In genomic region chr19:33159192-33159591, GRCm38 (mm10) we compare ENCODE assay signal across 30 mouse cellular contexts.
"Had no signal": no experiment of that assay in that cellular context is flagged by ENCODE, and none has a peak within 500 bp of the region (broad histone marks: within the 10 kb centered on the region; RNA-seq: fewer than 3 reads in every experiment).

No protein-coding gene starts in this region.

- H3K9ac ChIP-seq: limb, embryonic 12.5 days; limb, embryonic 13.5 days; limb, embryonic 15.5 days; liver, embryonic 12.5 days; liver, embryonic 13.5 days; liver, embryonic 14.5 days; liver, embryonic 15.5 days; liver, postnatal 0 days; lung, embryonic 14.5 days; lung, embryonic 15.5 days; midbrain, embryonic 12.5 days; midbrain, embryonic 13.5 days; midbrain, embryonic 15.5 days had no signal

- H3K27me3 ChIP-seq: limb, embryonic 12.5 days; limb, embryonic 13.5 days; limb, embryonic 15.5 days; liver, embryonic 12.5 days; liver, embryonic 13.5 days; liver, embryonic 15.5 days; lung, embryonic 15.5 days; megakaryocyte, embryonic 14.5 days; midbrain, embryonic 12.5 days; midbrain, embryonic 13.5 days; midbrain, embryonic 15.5 days had no signal

- H3K4me3 ChIP-seq: limb, embryonic 10.5 days; limb, embryonic 12.5 days; limb, embryonic 13.5 days; limb, embryonic 15.5 days; liver, embryonic 12.5 days; liver, embryonic 13.5 days; liver, embryonic 15.5 days; lung, embryonic 15.5 days; megakaryocyte, embryonic 14.5 days; midbrain, embryonic 10.5 days; midbrain, embryonic 12.5 days; midbrain, embryonic 13.5 days; midbrain, embryonic 15.5 days; myocyte had no signal

- H3K36me3 ChIP-seq: limb, embryonic 10.5 days; limb, embryonic 12.5 days; limb, embryonic 13.5 days; limb, embryonic 15.5 days; liver, embryonic 12.5 days; liver, embryonic 13.5 days; liver, embryonic 15.5 days; lung, embryonic 15.5 days; midbrain, embryonic 10.5 days; midbrain, embryonic 12.5 days; midbrain, embryonic 13.5 days; midbrain, embryonic 15.5 days had no signal

- H3K27ac ChIP-seq: limb, embryonic 10.5 days; limb, embryonic 12.5 days; limb, embryonic 13.5 days; limb, embryonic 15.5 days; liver, embryonic 12.5 days; liver, embryonic 13.5 days; liver, embryonic 14.5 days; liver, embryonic 15.5 days; lung, embryonic 15.5 days; midbrain, embryonic 10.5 days; midbrain, embryonic 12.5 days; midbrain, embryonic 13.5 days; midbrain, embryonic 15.5 days had no signal

- H3K9me3 ChIP-seq: limb, embryonic 10.5 days; limb, embryonic 12.5 days; limb, embryonic 13.5 days; limb, embryonic 15.5 days; liver, embryonic 12.5 days; liver, embryonic 13.5 days; liver, embryonic 15.5 days; lung, embryonic 15.5 days; megakaryocyte, embryonic 14.5 days; midbrain, embryonic 10.5 days; midbrain, embryonic 12.5 days; midbrain, embryonic 13.5 days; midbrain, embryonic 15.5 days had no signal

- H3K4me2 ChIP-seq: limb, embryonic 12.5 days; limb, embryonic 13.5 days; limb, embryonic 15.5 days; liver, embryonic 11.5 days; liver, embryonic 12.5 days; liver, embryonic 13.5 days; liver, embryonic 15.5 days; lung, embryonic 14.5 days; lung, embryonic 15.5 days; midbrain, embryonic 11.5 days; midbrain, embryonic 12.5 days; midbrain, embryonic 13.5 days; midbrain, embryonic 15.5 days had no signal

- H3K4me1 ChIP-seq: limb, embryonic 10.5 days; limb, embryonic 12.5 days; limb, embryonic 13.5 days; limb, embryonic 15.5 days; liver, embryonic 12.5 days; liver, embryonic 13.5 days; liver, embryonic 15.5 days; lung, embryonic 15.5 days; midbrain, embryonic 10.5 days; midbrain, embryonic 12.5 days; midbrain, embryonic 13.5 days; midbrain, embryonic 15.5 days had no signal

- ATAC-seq: liver, embryonic 12.5 days; liver, postnatal 0 days; lung, postnatal 0 days; midbrain, embryonic 13.5 days; midbrain, embryonic 15.5 days; midbrain, embryonic 16.5 days had no signal

- DNase-seq: left cerebral cortex, postnatal 4 days; liver; liver, embryonic 13.5 days; liver, postnatal 0 days; lung, adult 18-20 months; lung, adult 2 months; lung, embryonic 14.5 days; lung, postnatal 10 days; lung, postnatal 14 days; lung, postnatal 36 days; lung, postnatal 4 days; midbrain, embryonic 14.5 days had no signal
